Mouse (Mus musculus): ENCODE measurements around the gene D130052B06Rik.

- no peak for TF ChIP-seq CTCF (IDR thresholded peaks at IDR 0.05; ENCODE audit: extremely low read depth, insufficient read length, insufficient replicate concordance, low read depth, low read length)
- no peak for TF ChIP-seq POLR2A (IDR thresholded peaks at IDR 0.05; ENCODE audit: low read depth, low read length)
These were observed 55.4 kb downstream of the D130052B06Rik start for GRCm38 (mm10) chr11:33654485-33654884.
